Mouse (Mus musculus) urinary bladder, postnatal 25 days (tissue): ENCODE data around the gene Dhx16.

ENCODE experiments used
- DNase-seq: peaks from one replicate; pipeline ENCODE4 v3.0.0; 2022; ENCODE audit warnings: low spot score

The Dhx16 gene

GRCm38 (mm10) chr17:35896781-35897643 is 17.4 kb downstream of the Dhx16 start, which contains the start of gene 2310061I04Rik:
2310061I04Rik (minus strand) TSS chr17:35897431.
- DNase-seq: peak; percentile 90

DNA sequence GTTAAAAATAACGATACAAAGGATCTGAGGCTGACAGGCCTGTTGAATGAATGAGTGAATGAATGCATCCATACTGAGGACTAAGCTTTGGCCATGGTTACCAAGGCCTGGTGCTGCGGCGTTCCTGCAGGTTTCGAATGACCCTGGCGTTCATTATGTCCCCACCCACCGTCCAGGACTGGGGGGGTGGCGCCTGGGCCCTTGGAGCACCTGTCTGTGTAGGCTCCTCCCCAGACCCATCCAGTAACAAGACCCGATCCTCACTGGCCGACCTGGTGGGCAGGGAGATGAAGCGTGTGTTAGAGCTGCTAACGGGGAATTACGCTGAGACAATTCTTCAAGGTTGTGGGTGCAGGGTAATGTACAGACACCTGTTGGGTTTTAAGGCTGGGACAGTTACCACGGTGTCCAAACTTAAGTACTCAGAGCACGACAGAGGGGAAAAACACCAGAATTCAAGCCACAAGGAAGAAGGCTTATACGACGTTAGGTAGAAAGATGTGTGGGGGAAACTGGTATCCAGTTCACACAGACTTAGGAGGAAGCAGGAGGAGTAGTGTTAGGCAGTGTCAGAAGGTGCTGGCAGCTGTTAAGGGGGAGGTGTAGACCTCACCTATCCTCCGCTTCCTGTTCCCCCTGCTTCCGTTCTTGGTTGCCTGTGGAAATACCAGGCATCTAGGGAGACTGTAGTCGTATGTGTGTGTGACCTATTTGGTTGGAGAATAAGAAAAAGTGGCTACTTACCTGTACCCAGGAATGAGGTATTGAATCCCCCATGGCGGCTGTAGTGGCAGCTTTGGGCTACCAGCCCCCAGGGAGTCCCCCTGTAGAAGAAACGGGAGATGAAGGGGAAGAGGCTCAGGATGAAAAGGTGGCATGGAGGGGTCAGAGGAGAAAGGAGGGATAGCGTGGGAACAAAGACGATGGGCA is 18.3 kb downstream of the Dhx16 start:
- DNase-seq: no peak

- no peak for DNase-seq
These were observed 21.0 kb downstream of the Dhx16 start for GRCm38 (mm10) chr17:35900636-35901035.

- DNase-seq: no peak
These were observed 23.8 kb downstream of the Dhx16 start for GRCm38 (mm10) chr17:35903343-35903991.

- DNase-seq: no peak
These were observed 24.4 kb downstream of the Dhx16 start for GRCm38 (mm10) chr17:35903992-35904355.

DNA sequence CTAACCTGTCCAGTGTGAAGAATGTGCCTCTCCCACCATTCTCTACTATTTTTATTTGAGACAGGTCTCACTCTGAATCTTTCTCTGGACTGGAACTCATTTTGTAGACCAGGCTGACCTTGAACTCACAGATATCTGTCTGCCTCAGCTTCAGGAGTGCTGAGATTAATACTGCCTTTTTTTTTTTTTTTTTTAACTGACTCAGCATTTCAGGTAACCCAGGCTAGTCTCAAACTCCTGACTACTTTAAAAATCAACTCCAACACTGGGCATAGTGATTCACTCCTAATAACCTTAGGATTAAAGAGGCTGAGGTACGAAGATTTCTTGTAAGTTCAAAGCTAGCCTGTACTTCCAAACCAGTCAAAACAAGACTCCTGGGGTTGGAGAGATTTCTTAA is 26.0 kb downstream of the Dhx16 start:
- no peak for DNase-seq

GRCm38 (mm10) chr17:35907609-35908008 is 28.0 kb downstream of the Dhx16 start:
- no peak for DNase-seq

- DNase-seq: no peak
These were observed 29.7 kb downstream of the Dhx16 start for GRCm38 (mm10) chr17:35909186-35909918.

DNA sequence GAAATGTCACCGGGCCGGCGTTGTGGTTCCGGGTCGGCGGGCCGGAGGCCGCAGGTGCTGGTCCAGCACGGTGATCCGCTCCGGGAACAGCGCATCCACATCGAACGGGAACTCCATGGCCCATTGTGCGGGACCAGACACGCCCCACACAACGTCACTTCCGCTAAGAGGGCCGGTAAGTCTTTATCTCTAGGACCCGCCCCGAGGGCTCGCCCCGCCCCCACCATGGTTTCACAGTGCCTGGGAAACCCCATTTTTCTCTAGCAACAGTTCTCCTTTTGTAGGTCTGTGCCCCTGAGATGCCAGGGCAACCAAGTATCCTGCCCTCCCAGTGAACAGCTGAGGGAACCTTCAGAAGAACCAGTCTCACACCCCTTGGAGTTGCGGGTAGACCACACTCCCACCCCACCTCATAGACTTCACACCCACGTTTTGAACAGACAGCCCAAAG is 30.3 kb downstream of the Dhx16 start, which contains the start of gene Atat1:
Gene Atat1, minus strand, starts transcription at position 157 of the 451 bp plus-strand sequence.
- DNase-seq: peak; percentile 96

GRCm38 (mm10) chr17:35914975-35915374 is 35.4 kb downstream of the Dhx16 start:
- DNase-seq: no peak

DNA sequence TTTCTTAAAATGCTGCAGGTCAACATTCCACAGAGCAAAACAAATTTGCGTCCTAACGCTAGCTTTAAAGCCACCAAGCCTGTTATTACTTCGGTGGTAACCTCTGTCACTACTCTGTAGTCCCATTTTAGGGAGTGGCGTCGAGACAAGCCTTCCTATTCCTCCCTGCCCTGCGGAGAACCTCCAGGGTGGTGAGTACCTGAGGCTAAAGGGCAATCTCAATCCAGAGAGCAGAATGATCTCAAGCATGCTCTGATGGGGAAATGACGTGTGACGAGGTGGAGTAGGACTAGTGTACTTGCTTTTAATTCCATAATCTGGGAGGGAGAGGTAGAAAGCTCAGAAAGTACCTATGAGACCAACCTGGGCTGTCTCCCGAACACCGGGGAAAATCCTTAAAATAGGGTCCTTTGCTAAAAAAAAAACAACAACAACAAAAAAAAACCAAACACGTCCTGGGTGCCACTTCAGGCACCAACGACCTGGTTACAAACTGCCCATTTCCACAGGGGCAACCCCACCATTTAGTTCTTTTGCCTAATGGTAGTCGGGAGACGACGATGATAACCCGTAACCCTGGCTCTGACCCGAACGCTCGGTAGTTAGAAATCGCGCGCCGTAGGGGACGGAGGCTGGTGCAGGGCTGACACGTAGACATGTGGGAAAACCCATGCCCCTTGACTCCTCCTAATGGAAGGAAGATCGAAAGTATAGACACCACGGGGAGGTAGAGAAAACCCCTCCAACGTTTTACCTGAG is 36.1 kb downstream of the Dhx16 start:
- no peak for DNase-seq

- peak; percentile 96 for DNase-seq
These were observed 36.9 kb downstream of the Dhx16 start, which contains the start of the genes Mrps18b and Ppp1r10 for GRCm38 (mm10) chr17:35916297-35917142. Mrps18b (minus strand) TSS chr17:35916389. Ppp1r10 (plus strand) TSS chr17:35916434.

DNA sequence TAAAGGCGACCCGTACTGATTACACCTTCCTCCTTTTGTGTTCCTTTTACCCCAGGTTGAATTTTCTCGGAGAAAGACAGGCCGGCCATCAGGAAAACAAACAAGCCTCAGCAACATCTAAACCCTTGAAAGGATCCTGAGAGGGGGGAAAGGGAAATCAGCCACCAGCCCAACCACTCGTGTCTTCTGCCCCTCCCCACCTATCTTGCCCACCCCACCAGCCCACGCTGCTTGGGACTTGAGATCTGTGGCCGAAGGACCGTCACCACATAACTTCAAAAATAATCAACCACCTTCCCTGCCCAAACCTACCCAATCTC is 37.5 kb downstream of the Dhx16 start:
- DNase-seq: no peak

DNA sequence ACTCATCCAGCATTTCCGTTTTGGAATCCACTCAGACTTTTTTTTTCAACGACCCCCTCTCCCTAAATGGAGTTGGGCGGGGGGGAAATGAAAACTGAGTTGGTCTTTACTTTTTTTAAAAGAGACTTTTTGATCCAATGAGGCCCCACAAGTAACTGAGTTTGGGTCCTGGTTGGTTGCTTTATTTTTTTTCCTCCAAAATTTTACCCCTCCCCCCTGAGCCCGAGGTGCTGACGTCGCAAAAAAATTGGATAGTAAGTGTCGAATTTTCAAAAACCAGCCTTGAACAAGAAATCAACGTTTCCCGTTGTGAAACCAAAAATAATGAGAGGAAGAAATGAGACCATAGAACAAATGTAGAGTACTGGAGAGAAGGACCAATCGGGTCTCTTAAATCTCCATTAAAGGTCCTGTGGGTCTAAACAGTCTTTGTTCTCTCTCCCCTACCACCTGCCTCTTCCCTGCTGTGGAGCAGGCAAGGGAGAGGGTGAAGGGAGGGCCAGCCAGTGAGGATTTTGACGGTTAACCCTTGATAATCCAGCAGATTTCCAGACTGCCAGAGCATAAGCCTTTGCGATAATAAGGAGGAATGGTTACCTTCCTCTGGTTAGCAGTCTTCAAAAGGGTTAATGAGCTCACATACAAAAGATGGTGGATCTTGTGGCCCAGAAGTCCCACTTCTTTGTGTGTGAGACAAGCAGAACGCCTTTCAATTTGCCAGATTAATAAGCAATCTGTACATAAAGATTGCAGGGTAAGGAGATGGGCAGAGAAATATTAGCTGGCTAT is 38.0 kb downstream of the Dhx16 start:
- DNase-seq: no peak

GRCm38 (mm10) chr17:35918276-35919059 is 38.8 kb downstream of the Dhx16 start:
- DNase-seq: no peak

- DNase-seq: peak; percentile 84
These were observed 39.6 kb downstream of the Dhx16 start for GRCm38 (mm10) chr17:35919060-35919715.

GRCm38 (mm10) chr17:35919864-35920301 is 40.3 kb downstream of the Dhx16 start:
- no peak for DNase-seq
